Mouse (Mus musculus) lung, postnatal 25 days (tissue): ENCODE results near the gene Smarcd2.

Experiments used
- DNase-seq: peaks from one replicate; pipeline ENCODE4 v3.0.0; 2022; ENCODE audit warnings: low spot score

Gene Smarcd2

DNA sequence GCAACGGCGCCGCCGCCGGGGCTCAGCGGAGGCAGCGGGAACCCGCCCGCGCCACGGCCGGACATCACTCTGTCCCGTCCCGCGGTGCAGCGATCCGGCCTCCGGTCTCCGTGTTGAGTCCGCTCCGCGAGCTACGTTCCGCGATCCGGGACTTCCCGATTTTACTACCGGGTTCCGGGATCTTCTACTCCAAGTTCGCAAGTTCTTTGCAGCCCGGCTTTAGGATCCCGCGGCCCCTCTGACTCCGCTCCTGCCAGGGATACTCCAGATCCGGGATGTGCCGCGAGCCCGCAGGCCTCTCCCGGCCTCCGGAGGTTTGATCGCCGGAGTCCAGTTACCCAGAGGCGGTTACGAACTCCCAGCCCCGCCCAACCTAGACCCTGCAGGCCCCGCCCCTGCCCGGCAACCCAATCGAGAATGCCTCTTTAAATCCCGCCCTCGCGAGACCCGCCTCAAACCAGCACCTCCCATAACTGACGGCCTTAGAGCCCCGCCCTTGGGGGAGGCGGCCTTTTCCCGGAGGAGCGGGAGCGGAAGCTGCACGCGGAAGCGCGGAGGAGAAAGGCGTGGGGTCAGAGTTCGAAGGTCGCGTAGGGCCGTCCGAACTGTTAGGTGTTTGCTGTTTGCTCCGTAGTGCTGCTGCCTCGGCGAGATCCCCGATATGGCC, at the start of gene Smarcd2:
TSS of gene Smarcd2 (minus strand) at position 329 of the 667 bp plus-strand sequence.
- DNase-seq = peak; percentile 100

DNA sequence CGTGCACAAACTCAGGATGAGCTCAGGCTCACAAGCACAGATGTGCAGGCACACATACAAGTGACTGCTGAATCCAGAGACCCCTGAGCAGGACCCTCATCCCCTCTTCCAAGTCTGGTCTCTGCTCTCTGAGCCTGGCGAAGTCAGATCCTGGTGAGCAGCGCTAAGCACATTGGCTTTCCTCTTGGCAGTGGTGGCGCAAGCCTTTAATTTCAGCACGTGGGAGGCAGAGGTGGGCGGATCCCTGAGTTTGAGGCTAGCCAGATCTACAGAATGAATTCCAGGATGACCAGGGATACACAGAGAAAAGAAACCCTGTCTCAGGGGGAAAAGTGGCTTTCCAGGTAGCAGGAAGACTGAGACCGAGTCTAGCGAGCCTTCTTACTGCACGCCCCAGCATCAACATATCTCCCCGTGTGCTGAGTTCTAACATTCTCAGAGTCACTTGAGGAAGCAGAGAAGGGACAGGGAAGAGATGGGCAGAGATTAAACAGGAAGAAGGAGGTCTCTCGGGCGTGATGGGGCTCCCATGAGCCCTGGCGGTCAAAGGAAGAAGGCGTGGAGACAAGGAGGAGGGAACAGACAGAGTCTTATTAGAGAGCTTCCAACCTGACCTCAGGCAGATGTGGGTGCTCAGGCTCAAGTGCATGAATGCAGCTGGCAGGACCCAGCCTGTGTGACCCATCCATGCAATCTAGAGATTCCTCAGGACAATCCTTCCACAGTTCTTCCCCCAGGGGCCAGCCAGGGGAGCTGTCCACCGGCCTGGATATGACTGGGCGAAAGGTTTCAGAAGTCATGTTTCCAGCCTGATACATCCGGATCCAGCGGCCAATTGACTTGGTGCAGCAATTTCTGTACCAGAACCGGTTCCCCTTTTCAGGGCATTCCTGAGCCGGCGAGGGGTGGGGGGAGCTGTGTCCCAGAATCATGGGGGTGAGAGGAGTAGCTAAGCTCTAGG, 45.9 kb upstream of the Smarcd2 start:
- DNase-seq = peak; percentile 38

DNA sequence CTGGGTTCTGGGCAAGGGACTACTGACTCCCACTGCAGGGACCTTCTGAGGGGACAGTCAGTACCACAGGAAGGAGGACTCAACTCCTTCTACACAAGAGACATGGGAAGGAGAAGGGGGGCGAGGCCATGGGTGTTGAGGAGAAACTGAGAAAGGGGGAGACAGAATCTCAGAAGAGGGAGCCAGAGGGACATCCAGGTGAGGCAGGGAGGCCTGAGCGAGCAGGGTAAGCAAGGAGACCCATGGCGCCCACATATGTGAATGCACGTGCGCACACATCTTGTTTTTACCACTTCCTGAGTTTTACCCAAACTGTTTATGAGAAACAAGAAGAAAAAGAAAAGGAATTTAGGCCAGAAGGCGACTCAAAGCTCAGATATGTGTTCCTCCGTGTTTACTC, 45.0 kb upstream of the Smarcd2 start:
- no peak for DNase-seq

DNA sequence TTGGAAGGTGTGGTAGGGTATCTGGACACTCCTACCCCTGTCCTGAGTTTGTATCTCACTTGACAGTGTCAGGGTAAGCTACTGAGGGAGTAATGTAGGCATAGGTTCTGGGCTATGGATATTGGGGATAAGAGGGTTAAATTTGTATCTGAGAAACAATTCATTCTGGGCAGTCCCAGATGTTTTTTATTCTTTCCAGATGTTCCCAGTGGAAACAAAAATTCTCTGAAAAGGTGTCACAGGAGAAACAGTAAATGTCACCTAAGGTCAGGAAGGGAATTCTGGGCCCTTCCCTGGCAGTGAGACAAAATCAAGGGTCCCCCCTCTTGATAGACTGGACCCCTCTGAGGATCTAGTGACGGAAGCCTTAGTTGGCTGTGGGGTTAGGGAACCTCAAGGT, 43.6 kb upstream of the Smarcd2 start:
- no peak for DNase-seq

DNA sequence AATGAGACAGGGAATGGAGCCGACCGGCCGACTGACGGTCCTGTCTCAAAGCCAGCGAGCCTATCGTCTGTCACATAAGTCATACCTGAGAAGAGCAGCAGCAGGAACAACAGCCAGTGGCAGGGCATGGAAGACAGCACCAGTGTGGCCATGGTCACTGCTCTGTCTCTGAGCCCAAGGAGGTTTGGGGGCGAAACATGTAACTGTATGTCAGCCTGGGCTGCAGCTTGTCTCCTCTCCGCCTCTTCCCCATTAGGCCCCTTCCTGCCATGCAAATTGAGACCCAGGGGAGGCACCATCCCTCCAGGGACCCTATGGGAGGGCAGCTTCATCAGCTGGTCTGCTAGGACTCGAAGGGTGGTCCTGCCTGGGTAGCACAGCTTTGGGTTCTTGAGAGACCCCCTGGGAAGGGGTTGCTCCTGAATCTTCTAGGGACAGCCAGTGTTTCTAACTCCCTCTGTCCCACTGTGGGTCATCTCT, 41.6 kb upstream of the Smarcd2 start, which contains the start of gene Cd79b:
TSS of gene Cd79b (minus strand) at position 430 of the 480 bp plus-strand sequence.
- DNase-seq = peak; percentile 51

DNA sequence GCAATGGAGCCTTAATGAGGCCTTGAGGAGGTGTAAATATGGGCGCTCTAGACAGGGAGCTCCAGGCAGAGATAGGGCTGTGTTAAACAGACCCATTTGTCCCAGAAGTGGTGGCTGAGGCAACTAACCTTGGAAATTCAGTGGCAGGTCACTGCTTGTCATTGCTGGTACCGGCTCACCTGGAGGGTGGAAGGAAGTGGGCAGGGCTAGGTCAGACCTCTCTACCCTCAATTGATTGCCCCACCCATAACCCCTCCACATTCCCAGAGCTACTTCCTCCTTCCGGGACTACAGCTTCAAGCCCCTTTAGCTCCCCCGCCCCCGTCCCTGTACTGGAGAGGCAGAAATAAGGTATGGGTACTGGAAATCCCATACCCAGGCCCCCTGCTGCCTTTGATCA, 40.8 kb upstream of the Smarcd2 start:
- peak; percentile 73 for DNase-seq

DNA sequence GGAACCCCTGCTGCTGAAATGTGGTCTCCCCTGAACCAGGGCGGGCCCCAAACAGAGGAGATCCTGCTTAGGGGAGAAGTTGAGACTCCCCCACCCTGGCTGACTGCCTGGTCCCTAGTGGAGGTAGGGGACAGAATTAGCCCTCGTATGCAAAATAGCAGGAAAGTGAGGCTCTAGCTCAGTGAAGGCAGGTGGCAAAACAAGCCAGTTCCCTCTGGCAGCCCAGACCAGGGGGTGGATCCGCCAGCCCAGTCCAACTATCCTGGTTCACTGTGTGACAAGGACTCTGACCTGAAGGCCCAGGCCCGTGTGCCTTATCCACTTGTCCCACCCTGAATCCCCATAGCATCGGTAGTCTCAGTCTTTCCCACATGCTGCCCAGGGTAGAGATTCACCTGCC, 37.4 kb upstream of the Smarcd2 start:
- DNase-seq = peak; percentile 50

DNA sequence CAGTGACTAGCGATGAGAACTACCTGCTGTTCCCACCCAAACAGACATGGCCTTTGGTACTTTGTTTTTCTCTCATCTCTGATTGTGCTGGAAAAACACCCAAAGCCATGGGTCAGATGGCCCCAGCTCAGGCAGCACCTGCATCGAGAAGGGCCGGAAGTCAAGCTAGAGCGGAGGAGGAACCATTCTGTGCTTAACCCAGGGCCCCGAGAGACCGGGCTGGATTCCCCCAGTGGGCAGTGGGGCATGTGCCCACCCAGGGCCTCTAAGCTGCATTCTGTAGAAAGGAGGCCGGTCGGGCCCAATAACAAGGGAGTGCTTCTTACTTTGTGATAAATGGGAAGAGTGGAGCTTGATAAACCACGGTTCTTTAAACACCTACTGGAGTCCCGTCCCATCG, 35.4 kb upstream of the Smarcd2 start:
- DNase-seq = peak; percentile 58

DNA sequence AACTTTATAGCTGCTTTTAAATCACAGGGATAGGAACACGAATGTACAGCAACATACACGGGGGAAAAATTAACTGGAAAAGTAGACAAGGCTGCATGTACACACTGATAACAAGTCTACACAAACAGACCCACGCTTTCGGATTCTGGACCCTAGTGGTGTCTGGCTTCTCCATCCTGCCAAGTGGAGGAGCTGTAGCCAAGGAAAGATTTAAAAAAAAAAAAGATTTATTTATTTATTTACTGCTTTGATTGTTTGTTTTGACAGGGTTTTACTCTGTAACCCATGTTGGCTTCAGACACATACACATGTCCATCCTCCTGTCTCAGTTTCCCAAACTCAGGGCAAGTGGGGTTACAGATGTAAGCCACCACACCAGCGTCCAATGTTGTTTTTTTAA, 34.7 kb upstream of the Smarcd2 start:
- no peak for DNase-seq

DNA sequence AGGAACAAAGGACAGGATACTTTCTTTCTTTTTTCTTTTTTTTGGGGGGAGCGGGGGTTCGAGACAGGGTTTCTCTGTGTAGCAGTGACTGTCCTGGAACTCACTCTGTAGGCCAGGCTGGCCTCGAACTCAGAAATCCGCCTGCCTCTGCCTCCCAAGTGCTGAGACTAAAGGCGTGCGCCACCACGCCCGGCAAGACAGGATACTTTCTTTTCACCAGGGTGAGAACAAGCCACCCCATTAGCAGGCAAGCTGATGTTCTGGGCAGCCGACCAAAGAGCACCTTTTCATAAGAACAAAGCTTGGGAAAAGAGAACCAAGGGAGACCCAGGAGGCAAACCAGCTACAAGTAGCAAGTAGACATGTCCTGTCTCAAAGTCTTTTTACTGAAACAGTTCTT, 34.0 kb upstream of the Smarcd2 start:
- no peak for DNase-seq

DNA sequence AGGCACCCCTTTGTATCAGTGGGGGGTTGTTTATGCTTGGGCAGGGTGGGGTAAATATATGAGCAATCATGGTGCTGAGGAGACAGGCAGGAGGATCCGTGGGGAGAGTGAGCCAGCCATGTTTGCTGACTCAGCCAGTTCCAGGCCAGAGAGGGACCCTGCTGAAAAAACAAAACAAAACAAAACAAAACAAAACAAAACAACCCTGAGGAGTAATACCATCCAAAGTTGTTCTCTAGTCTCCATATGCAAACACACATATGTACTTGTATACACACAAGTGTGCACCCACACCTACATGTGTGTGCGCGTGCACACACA, 33.3 kb upstream of the Smarcd2 start:
- DNase-seq = no peak

DNA sequence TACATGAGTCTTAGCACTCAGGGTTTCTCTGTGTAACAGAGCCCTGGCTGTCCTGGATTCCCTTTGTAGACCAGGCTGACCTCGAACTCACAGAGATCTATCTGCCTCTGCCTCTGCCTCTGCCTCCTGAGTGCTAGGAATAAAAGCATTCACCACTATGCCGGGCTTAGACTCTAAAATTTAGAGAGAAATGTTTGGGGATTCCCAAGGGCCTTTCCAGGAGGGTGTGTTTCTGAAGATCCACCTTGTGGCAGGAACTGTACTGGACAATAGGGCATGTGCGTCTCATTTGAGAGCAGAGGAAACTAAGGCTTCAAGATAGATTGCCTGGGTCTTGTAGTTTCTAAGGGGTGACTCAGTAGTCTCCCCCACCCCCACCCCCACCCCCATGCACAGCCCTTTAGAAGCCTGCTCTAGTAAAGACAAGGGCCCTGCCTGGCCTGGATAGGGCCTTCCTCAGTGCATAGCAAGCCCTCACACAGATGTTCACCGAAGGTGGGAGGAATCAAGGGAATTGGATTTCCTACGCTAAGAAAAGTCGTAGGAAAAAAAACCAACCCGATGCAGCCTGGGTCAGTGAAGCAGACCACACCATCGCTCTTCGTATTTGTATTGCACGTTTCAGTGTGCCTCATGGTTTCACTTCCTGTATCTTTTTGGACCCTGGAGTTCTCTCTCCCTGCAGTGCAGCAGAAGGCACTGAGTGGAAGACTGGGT, 32.7 kb upstream of the Smarcd2 start:
- peak; percentile 25 for DNase-seq

DNA sequence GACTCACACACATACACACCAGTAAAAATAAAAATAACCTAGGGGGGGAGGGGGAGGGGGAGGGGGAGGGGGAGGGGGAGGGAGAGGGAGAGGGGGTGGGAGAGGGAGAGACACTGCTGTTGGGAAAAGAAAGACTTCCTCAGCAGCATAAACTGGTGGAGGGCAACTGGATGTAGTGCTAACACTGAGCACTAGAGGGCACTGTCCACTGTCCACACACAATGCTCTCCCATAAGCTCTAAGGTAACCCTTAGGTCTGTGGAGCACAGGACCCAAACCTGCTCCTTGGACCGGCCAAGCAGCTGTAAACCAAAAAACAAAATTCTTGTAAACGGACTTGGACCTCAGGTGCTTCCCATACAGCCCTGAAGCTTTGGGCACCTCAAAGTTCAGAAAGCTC, 29.9 kb upstream of the Smarcd2 start:
- DNase-seq = peak; percentile 66

DNA sequence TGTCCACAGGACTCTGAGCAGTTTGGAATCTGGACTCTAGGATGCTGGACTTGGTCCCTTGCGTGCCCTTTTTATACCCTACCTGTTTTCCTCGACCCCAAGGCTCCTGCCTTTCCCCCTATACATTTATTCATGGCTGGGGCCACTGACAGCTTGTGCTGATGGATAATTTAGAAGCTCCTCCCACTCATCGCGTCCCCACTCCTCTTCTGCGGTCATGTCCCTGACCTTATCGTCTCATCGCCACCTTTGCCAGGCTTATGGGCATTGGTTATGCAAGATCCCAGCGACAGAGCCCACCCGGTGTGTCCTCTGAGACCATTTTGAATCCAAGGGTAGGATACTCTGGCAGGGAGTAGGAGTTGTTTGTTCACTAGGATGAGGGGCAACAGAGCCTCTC, 29.0 kb upstream of the Smarcd2 start, which contains the start of gene Gh:
TSS of gene Gh (minus strand) at position 101 of the 400 bp plus-strand sequence.
- DNase-seq = no peak

DNA sequence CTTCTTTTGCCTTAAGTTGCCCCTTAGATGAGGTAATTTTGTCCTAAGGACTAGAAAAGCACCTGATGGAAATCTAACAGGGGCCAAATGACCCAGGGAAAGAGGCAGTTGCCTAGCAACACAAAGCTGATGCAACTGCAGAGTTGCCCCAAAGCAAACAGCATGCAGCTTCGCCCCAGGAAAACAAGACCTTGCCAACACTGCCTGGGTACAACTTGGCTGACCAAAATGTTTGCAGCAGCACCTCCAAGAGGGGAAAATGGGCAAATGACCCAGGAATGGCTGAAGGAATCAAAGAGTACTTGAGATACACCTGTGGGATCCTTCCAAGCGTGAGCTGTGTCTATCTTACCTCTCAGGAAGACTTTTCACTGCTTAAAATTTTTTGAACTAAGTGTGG, 19.1 kb upstream of the Smarcd2 start:
- peak; percentile 77 for DNase-seq

DNA sequence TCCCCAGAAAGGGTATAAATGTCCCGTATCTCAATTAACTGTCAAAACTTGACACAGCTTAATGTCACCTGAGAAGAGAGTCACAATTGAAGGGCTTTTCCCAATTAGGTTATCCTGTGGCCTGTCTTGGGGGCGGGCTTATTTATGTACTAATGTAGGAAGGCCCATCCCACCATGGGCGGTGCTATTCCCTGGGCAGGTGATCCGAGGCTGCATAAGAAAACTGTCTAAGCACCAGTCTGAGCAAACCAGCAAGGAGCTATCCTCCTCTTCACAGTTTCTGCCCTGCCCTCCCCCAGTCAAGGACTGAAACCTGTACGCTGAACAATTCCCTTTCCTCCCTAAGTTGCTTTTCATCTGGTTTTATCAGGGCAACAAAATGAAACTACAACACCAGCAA, 17.6 kb upstream of the Smarcd2 start:
- no peak for DNase-seq

DNA sequence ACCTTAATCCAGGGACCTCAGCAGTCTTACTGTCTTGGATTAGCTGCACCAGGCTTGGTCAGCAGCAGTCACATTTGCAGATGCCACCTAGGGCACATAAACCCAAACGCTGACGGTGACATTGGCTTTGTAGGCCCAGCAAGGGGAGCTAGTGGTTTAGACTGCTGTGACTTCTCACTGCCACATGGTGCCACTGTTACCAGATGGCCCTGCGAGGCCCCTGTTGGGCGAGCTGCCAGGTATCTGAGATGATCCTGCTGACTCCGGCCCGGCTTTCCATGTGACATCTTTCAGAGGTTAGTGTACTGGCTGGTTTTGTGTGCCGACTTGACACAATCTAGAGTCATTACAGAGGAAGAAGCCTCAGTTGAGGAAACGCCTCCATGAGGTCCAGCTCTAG, 16.6 kb upstream of the Smarcd2 start:
- peak; percentile 50 for DNase-seq

DNA sequence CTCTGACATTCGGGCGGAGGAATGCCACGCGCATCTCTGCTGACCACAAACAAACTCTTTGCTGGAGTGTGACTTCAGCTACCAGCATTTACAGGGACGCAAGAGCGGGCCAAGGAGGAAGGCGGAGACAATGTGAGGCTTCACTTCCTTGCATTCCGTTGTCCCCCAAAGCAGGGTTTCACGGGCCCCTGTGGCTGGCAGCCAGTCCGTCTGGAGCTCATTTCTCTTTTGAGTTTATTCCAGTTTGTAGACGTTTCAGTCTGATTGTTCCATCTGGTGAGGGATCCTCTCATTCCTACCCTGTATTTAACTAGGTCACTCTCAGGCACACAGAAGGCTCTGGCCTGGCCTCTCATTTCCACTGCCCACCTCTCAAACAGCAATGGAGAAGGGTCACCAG, 14.2 kb upstream of the Smarcd2 start:
- DNase-seq = no peak

DNA sequence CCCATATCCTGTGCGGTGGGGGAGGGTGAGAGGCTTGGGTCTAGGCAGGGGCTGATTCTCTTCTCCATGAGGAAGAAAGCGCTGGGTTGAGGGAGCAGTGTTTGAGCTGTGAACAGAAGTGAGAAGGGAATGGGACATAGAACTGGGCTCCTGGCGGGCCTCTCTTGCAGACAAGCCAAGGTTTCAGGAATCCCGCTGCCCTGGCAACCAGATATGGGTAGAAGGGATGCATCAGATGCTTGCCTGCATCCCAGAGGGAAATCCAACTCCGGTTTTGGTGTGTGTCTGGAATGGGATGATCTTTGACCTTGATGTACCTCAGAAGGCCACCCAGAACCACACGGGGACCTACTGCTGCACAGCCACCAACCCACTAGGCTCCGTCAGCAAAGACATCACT, 13.4 kb upstream of the Smarcd2 start:
- DNase-seq = no peak

DNA sequence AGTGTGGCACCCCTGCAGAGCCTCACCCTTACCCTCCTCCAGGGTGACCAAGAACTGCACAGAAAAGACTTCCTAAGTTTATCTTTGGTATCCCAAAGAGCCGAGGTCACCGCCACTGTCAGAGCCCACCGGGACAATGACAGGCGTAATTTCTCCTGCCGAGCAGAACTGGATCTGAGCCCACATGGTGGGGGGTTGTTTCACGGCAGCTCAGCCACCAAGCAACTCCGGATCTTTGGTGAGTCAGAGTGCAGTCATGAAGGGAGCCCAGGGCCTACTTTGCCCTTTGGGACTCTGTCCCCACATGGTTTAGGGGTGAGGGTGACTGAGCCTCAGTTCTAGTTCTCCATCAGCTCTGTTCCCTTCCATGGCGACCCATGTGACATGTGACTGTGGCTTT, 11.4 kb upstream of the Smarcd2 start:
- DNase-seq = no peak

DNA sequence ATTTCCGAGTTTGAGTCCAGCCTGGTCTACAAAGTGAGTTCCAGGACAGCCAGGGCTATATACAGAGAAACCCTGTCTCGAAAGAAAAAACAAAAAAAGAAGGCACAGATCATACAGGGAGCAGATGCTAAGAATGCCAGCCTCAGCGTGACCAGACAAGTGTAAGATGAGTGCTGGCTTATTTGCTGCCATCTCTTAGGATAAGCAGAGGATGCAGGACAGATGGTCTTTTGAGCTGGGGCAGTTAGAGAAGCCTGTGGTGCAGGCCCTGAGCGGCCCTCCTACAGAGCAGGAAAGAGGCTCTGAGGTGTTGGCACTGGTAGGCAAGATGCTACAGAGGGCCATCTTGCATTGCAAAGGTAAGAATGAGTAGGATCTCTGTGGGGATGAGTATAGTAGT, 10.6 kb upstream of the Smarcd2 start:
- DNase-seq = no peak

DNA sequence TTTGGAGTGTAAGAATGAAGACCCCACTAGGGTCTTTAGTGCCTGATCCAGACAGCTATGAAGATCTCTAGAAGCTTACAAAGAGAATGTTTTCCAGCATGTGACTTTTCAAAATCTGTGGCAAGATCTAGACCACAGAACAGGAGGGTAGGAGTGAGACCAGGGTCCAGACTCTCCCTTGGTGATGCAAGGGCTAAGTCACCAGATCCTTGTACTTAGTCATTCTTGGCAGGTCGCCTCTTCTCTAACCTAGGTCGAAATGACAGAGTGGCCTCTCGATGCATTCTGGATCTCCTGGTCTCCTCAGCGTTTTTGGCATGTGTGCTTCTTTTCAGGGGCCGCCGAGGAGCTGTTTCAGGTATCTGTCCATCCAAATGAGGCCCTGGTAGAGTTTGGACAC, 9.7 kb upstream of the Smarcd2 start:
- DNase-seq = no peak

DNA sequence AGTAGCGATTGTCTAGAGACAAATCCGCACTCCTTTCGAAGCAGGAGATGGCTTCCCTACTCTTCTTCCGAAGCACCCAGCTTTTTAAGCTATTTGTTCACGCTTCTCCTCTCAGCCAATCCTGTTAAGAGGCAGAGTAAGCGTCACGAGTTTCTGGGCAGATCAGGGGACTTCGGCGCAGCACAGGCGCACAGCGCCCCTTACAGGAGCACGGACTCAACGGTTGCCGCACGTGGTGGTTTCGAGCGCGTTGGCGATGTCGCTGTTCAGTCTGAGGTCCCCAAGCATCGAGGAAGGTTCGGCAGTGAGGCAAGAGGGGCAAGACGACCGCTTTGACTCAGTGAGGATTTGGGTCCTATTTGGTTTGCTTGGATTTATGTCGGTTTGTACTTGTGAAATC, 3.7 kb upstream of the Smarcd2 start, which contains the start of gene Tcam1:
TSS of gene Tcam1 (plus strand) at position 219 of the 400 bp plus-strand sequence.
- peak; percentile 95 for DNase-seq
